Mouse (Mus musculus) C2C12 (cell line): ENCODE results near the gene Wfdc12. TPM values are rescaled to one million over a fixed set of nuclear protein-coding genes. Genes with fewer than 3 reads are reported as not detected.

ENCODE experiments used
- H3K27me3 ChIP-seq: one replicate; pipeline ENCODE4 v1.6.1; 2011; ENCODE audit not compliant: control insufficient read depth, insufficient read depth, insufficient read length
- H3K36me3 ChIP-seq: one replicate; pipeline ENCODE4 v1.6.1; 2011; ENCODE audit not compliant: control insufficient read depth, insufficient read depth
- H3K4me3 ChIP-seq: one replicate; pipeline ENCODE4 v1.5.1; 2011; ENCODE audit warnings: mild to moderate bottlenecking, control low read depth; ENCODE audit not compliant: poor library complexity, insufficient read depth, severe bottlenecking
- H3K79me2 ChIP-seq: one replicate; pipeline ENCODE4 v1.6.1; 2011; ENCODE audit not compliant: control insufficient read depth, insufficient read depth
- H3K79me3 ChIP-seq: one replicate; pipeline ENCODE4 v1.6.1; 2011; ENCODE audit warnings: low read depth, control low read depth
- H3ac ChIP-seq: one replicate; pipeline ENCODE3; 2011; ENCODE audit warnings: low read depth; ENCODE audit not compliant: control insufficient read depth, insufficient read length
- CEBPB ChIP-seq: IDR thresholded peaks from one replicate; pipeline ENCODE4 v1.6.1; 2011; ENCODE audit warnings: low read depth, mild to moderate bottlenecking, control low read depth, moderate library complexity
- CTCF ChIP-seq: IDR thresholded peaks from one replicate; pipeline ENCODE4 v1.5.1; 2011; ENCODE audit not compliant: control insufficient read depth, insufficient read depth, insufficient read length
- FOSL1 ChIP-seq: IDR thresholded peaks from one replicate; pipeline ENCODE4 v1.8.0; 2011; ENCODE audit warnings: mild to moderate bottlenecking, low read length; ENCODE audit not compliant: poor library complexity, insufficient read depth, severe bottlenecking
- MAX ChIP-seq: IDR thresholded peaks from one replicate; pipeline ENCODE4 v1.6.1; 2011; ENCODE audit warnings: mild to moderate bottlenecking, control low read depth
- MYOD1 ChIP-seq: IDR thresholded peaks from one replicate; pipeline ENCODE4 v1.6.1; 2011; ENCODE audit warnings: low read depth; ENCODE audit not compliant: control insufficient read depth, insufficient read length
- MYOG ChIP-seq: IDR thresholded peaks from one replicate; pipeline ENCODE4 v1.6.1; 2011; ENCODE audit not compliant: control insufficient read depth, insufficient read length; ENCODE audit errors: extremely low read depth
- USF1 ChIP-seq: IDR thresholded peaks from one replicate; pipeline ENCODE4 v1.6.1; 2011; ENCODE audit warnings: low read depth, mild to moderate bottlenecking, control low read depth, moderate library complexity
- polyA plus RNA-seq: library from polyadenylated mRNA; unstranded; fragments of >200 nt; fragmentation: generic; extraction: Trizol; gene quantifications from one replicate; pipeline ENCODE4 v1.2.1, GENCODE M21; 2012; ENCODE audit warnings: missing spikeins

Gene Wfdc12
- polyA plus RNA-seq, 1 experiment: not detected

DNA sequence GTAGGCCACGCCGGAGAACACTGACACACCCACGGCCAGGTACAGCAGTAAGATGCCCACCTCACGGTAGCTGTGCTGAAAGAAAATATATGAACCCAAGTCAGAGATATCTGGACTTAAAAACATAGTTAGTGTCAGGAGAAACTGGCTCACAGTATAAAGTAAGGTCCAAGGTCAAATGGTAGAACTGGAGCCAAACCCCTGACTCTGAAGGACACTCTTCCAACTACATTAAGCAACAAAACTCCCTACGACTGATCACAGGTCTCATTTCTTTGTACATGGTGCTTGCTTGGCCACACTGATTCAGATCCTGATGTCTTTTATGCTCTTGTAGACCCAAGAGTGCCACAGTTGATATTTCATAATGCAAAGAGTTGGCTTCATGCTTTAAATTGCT is 25.5 kb downstream of the Wfdc12 start:
- Histone ChIP-seq H3K36me3 (no peaks in the 10 kb centered on the region), H3K4me3 (no peak overlapping the region), H3K79me2 (no peaks in the 10 kb centered on the region), H3K79me3 (no peaks in the 10 kb centered on the region), H3K27me3 (peaks cover 45% of the 10 kb centered on the region), H3ac (no peak overlapping the region)
- TF ChIP-seq CTCF: no peak
- no peak for TF ChIP-seq MYOD1
- no peak for TF ChIP-seq FOSL1
- no peak for TF ChIP-seq CEBPB
- no peak for TF ChIP-seq MAX
- no peak for TF ChIP-seq USF1
- TF ChIP-seq MYOG: no peak

DNA sequence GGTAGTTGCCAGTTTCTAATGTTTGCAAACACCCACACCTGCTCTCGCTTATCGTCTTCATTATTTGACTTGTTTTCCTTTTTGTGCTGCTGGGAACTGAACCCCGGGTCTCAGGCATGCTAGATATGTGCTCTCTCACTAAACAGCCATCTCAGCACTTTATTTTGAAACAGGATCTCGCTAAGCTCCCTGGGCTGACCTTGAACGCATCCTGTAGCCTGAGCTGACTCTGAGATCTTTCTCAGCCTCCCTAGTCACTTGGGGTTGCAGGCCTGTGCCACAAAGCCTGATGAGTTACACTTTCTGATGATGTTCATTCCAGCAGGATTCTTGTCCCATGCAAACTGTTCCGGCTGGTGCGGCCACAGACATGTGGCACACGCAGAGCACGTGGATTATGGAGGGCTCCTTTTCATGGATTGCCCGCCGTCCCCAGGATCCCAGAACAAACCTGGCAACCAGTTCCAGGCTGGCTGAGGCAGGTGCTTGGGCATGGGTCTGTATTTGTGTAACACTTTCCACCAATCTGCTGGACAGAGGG is 28.8 kb downstream of the Wfdc12 start:
- Histone ChIP-seq H3K27me3 (peaks cover 23% of the 10 kb centered on the region), H3K79me3 (no peaks in the 10 kb centered on the region), H3K79me2 (no peaks in the 10 kb centered on the region), H3ac (no peak overlapping the region), H3K4me3 (no peak overlapping the region), H3K36me3 (no peaks in the 10 kb centered on the region)
- TF ChIP-seq FOSL1 (no peak), USF1 (no peak), MAX (no peak), MYOG (no peak), MYOD1 (no peak)

- no peak overlapping the region for H3ac ChIP-seq
- peaks cover 13% of the 10 kb centered on the region for H3K36me3 ChIP-seq
- no peaks in the 10 kb centered on the region for H3K79me3 ChIP-seq
- TF ChIP-seq CEBPB: no peak
- TF ChIP-seq USF1: no peak
- no peak for TF ChIP-seq CTCF
- TF ChIP-seq MYOG: no peak
- TF ChIP-seq MAX: no peak
- no peak for TF ChIP-seq FOSL1
- no peak for TF ChIP-seq MYOD1
- H3K4me3 ChIP-seq: no peak overlapping the region
- H3K79me2 ChIP-seq: no peaks in the 10 kb centered on the region
- peaks cover 5% of the 10 kb centered on the region for H3K27me3 ChIP-seq
Measured at GRCm38 (mm10) chr2:164158838-164159237, 31.6 kb downstream of the Wfdc12 start.

DNA sequence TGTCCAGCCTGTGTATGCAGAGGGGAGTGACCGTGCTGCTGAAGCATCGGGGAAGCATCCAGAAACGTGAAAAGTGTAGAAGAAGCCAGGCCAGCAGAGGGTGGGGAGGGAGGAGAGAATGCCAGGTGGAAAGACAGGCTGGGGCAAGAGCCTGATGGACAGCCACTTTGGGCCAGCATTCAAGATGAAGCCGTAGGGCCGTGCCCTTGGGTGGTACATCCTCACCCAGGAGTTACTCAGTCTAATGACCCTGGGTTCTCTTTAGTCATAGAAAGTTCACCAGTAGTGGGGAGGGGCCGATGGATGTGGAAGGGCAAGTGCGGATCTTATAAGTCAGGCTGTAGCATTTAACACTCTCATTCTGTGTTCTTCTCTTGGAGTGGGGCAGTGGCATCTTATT is 34.2 kb downstream of the Wfdc12 start:
- TF ChIP-seq MYOD1: no peak
- no peak for TF ChIP-seq CEBPB
- no peak for TF ChIP-seq USF1
- TF ChIP-seq MAX: no peak
- no peak for TF ChIP-seq FOSL1
- no peak for TF ChIP-seq MYOG
- Histone ChIP-seq H3K4me3 (no peak overlapping the region), H3ac (no peak overlapping the region), H3K79me3 (no peaks in the 10 kb centered on the region), H3K36me3 (peaks cover 37% of the 10 kb centered on the region), H3K79me2 (no peaks in the 10 kb centered on the region), H3K27me3 (no peaks in the 10 kb centered on the region)

DNA sequence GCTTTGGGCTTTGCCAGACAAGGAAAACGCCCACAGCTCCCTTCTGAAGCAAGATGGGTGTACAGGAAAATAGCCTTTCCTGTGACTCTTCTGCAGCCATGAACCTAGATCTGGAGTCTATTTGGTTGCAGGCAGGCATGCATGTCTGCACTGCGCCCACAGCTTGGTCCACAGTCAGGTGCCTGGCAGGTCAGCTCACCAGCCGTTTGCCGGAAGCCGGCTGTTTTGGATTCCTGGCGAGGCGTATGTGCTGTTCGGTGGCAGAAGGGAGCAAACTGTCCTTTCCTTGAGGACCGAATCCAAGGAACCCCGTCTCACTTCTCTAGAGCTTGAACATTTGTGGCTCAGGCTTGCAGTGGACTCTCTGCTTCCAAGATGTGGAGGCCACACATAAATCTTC is 36.4 kb downstream of the Wfdc12 start:
- Histone ChIP-seq H3K79me3 (no peaks in the 10 kb centered on the region), H3K79me2 (no peaks in the 10 kb centered on the region), H3K4me3 (no peak overlapping the region), H3K27me3 (no peaks in the 10 kb centered on the region), H3ac (no peak overlapping the region), H3K36me3 (peaks cover 37% of the 10 kb centered on the region)
- no peak for TF ChIP-seq MYOG
- no peak for TF ChIP-seq USF1
- TF ChIP-seq MYOD1: no peak
- TF ChIP-seq FOSL1: no peak
- no peak for TF ChIP-seq MAX
- no peak for TF ChIP-seq CTCF
- no peak for TF ChIP-seq CEBPB

DNA sequence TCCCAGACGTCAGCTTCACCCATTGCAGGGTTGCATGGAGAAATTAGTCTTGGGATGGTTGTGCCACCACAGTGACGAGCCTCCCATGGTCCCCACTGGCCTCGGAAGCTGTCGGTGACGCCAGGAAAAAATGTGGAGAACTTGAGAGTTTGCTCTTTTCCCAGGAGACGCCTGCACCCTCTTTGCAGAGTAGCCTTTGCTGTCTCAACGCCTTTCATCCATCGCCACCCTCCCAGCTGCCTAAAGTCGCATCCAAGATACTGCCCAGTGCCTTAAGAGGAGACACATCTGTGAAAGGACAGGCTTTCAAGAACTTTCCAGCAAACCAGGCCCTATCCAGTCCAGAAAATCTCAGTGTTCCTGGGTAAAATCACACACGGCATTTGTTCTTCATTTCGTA is 38.1 kb downstream of the Wfdc12 start:
- Histone ChIP-seq H3K79me3 (no peaks in the 10 kb centered on the region), H3ac (no peak overlapping the region), H3K79me2 (no peaks in the 10 kb centered on the region), H3K4me3 (no peak overlapping the region), H3K36me3 (peaks cover 40% of the 10 kb centered on the region), H3K27me3 (no peaks in the 10 kb centered on the region)
- TF ChIP-seq MYOG (no peak), FOSL1 (no peak), CEBPB (no peak)
